Mouse (Mus musculus) neural tube, embryonic 12.5 days (tissue): ENCODE data around the gene 5330417C22Rik. TPM values are rescaled to one million over a fixed set of nuclear protein-coding genes. Genes with fewer than 3 reads are reported as not detected.

Experiments
- ATAC-seq: fragments of 200-750 bp; cut with Nextera tagmentation; 2 replicates; pipeline ENCODE4 v1.8.0; 2017; ENCODE audit warnings: low read depth, mild to moderate bottlenecking, moderate TSS enrichment, moderate library complexity; ENCODE audit not compliant: low FRiP score
- H3K27ac ChIP-seq: fragments of 300-500 bp; sonication (generic); 2 replicates; pipeline ENCODE4 v1.5.1; 2016
- H3K27me3 ChIP-seq: fragments of 300-500 bp; sonication (generic); replicated peaks from 2 replicates; pipeline ENCODE4 v1.6.1; 2016; ENCODE audit warnings: mild to moderate bottlenecking
- H3K36me3 ChIP-seq: fragments of 300-500 bp; sonication (generic); 2 replicates; pipeline ENCODE4 v1.6.1; 2016; ENCODE audit warnings: mild to moderate bottlenecking
- H3K4me1 ChIP-seq: fragments of 300-500 bp; sonication (generic); 2 replicates; pipeline ENCODE4 v1.6.1; 2016
- H3K4me2 ChIP-seq: fragments of 300-500 bp; sonication (generic); replicated peaks from 2 replicates; pipeline ENCODE4 v1.6.1; 2016; ENCODE audit warnings: mild to moderate bottlenecking
- H3K4me3 ChIP-seq: fragments of 300-500 bp; sonication (generic); 2 replicates; pipeline ENCODE4 v1.5.1; 2016
- H3K9ac ChIP-seq: fragments of 300-500 bp; sonication (generic); 2 replicates; pipeline ENCODE4 v1.6.1; 2016; ENCODE audit warnings: mild to moderate bottlenecking
- H3K9me3 ChIP-seq: fragments of 300-500 bp; sonication (generic); 2 replicates; pipeline ENCODE4 v1.6.1; 2016; ENCODE audit warnings: mild to moderate bottlenecking
- WGBS: fragments of 180-500 bp; shearing (Covaris S2); methylation state at CpG from one replicate; pipeline ENCODE4 v1.1.7; 2016; 5-methylcytosine and 5-hydroxymethylcytosine counted together
- polyA plus RNA-seq: library from polyadenylated mRNA; unstranded; fragments of >200 nt; fragmentation: Nextera tagmentation; extraction: Ambion mirVana; gene quantifications from 2 replicates; pipeline ENCODE4 v1.2.1, GENCODE M21; 2016

5330417C22Rik gene
- polyA plus RNA-seq, 1 experiment from 2014 or later, result 4.6 TPM

- H3K27me3 ChIP-seq, result no peaks in the 10 kb centered on the region
- ATAC-seq, result no peak
- H3K27ac ChIP-seq, result no peak overlapping the region
- peak overlapping the region; percentile 42; the same call in 1 of the 2 replicates for H3K9ac ChIP-seq
- no peak overlapping the region for H3K4me3 ChIP-seq
- peaks cover 24% of the 10 kb centered on the region for H3K36me3 ChIP-seq
- peak overlapping the region; percentile 52 for H3K4me2 ChIP-seq
- WGBS, result 46% methylated on average over 6 of the region's 6 CpGs
- peaks cover 46% of the 10 kb centered on the region for H3K4me1 ChIP-seq
- no peaks in the 10 kb centered on the region for H3K9me3 ChIP-seq
These were observed 113.3 kb downstream of the 5330417C22Rik start for GRCm38 (mm10) chr3:108423006-108423405.

GRCm38 (mm10) chr3:108415831-108416223, 120.5 kb downstream of the 5330417C22Rik start:
- peak overlapping the region; percentile 75 for H3K27ac ChIP-seq

GRCm38 (mm10) chr3:108414857-108415830, 121.2 kb downstream of the 5330417C22Rik start, which contains the start of gene Celsr2:
Gene Celsr2, minus strand, starts transcription at chr3:108415552.
- H3K9me3 ChIP-seq, result peaks cover 8% of the 10 kb centered on the region
- peaks cover 42% of the 10 kb centered on the region for H3K4me1 ChIP-seq
- H3K27me3 ChIP-seq, result no peaks in the 10 kb centered on the region
- peak within 1 kb of the TSS; percentile 98 for H3K9ac ChIP-seq
- 4% methylated on average over 67 of the region's 67 CpGs for WGBS
- peak within 1 kb of the TSS; percentile 85 for H3K4me2 ChIP-seq
- H3K4me3 ChIP-seq, result peak within 1 kb of the TSS; percentile 92
- peaks cover 32% of the 10 kb centered on the region for H3K36me3 ChIP-seq
- ATAC-seq, result peak; percentile 10; the same call in 1 of the 2 replicates
- H3K27ac ChIP-seq, result peak within 1 kb of the TSS; percentile 75

More at GRCm38 (mm10) chr3:108415831-108416223, 120.5 kb downstream of the 5330417C22Rik start:
- peaks cover 32% of the 10 kb centered on the region for H3K36me3 ChIP-seq
- H3K9ac ChIP-seq, result peak overlapping the region; percentile 98
- H3K4me1 ChIP-seq, result peaks cover 36% of the 10 kb centered on the region
- no peaks in the 10 kb centered on the region for H3K27me3 ChIP-seq
- WGBS, result under 1% methylated on average over 48 of the region's 48 CpGs
- peak overlapping the region; percentile 92 for H3K4me3 ChIP-seq
- H3K9me3 ChIP-seq, result peaks cover 8% of the 10 kb centered on the region
- H3K4me2 ChIP-seq, result peak overlapping the region; percentile 85
- ATAC-seq, result peak; percentile 75

GRCm38 (mm10) chr3:108413634-108414360, 122.5 kb downstream of the 5330417C22Rik start:
- H3K27ac ChIP-seq, result no peak overlapping the region
- H3K4me1 ChIP-seq, result peaks cover 56% of the 10 kb centered on the region
- no peaks in the 10 kb centered on the region for H3K27me3 ChIP-seq
- H3K4me2 ChIP-seq, result peak overlapping the region; percentile 85
- H3K4me3 ChIP-seq, result peak overlapping the region; percentile 92
- no peak for ATAC-seq
- H3K36me3 ChIP-seq, result peaks cover 43% of the 10 kb centered on the region
- H3K9ac ChIP-seq, result peak overlapping the region; percentile 98; the same call in 1 of the 2 replicates
- H3K9me3 ChIP-seq, result peaks cover 8% of the 10 kb centered on the region
- 97% methylated on average over 35 of the region's 35 CpGs for WGBS

- 45% methylated on average over 8 of the region's 8 CpGs for WGBS
- Histone ChIP-seq H3K27me3 (no peaks in the 10 kb centered on the region), H3K9ac (peak overlapping the region; percentile 81), H3K4me3 (peak overlapping the region; percentile 44), H3K9me3 (peaks cover 8% of the 10 kb centered on the region), H3K36me3 (peaks cover 63% of the 10 kb centered on the region), H3K4me1 (peaks cover 71% of the 10 kb centered on the region), H3K4me2 (peak overlapping the region; percentile 92), H3K27ac (peak overlapping the region; percentile 78)
- ATAC-seq, result peak; percentile 53
These were observed 124.6 kb downstream of the 5330417C22Rik start for GRCm38 (mm10) chr3:108411754-108412121.

GRCm38 (mm10) chr3:108411026-108411753, 125.1 kb downstream of the 5330417C22Rik start:
- H3K9me3 ChIP-seq, result peaks cover 8% of the 10 kb centered on the region

GRCm38 (mm10) chr3:108410359-108410714, 126.0 kb downstream of the 5330417C22Rik start:
- 6% methylated on average over 5 of the region's 5 CpGs for WGBS
- Histone ChIP-seq H3K27me3 (no peaks in the 10 kb centered on the region), H3K4me3 (peak overlapping the region; percentile 44), H3K4me1 (peaks cover 85% of the 10 kb centered on the region), H3K36me3 (peaks cover 70% of the 10 kb centered on the region), H3K9ac (peak overlapping the region; percentile 81), H3K9me3 (peaks cover 8% of the 10 kb centered on the region), H3K4me2 (peak overlapping the region; percentile 92), H3K27ac (peak overlapping the region; percentile 78)
- peak; percentile 39 for ATAC-seq

More at GRCm38 (mm10) chr3:108411026-108411753, 125.1 kb downstream of the 5330417C22Rik start:
- Histone ChIP-seq H3K36me3 (peaks cover 68% of the 10 kb centered on the region), H3K9ac (peak overlapping the region; percentile 81), H3K27ac (peak overlapping the region; percentile 78), H3K27me3 (no peaks in the 10 kb centered on the region), H3K4me1 (peaks cover 77% of the 10 kb centered on the region), H3K4me3 (peak overlapping the region; percentile 44), H3K4me2 (peak overlapping the region; percentile 92)
- 32% methylated on average over 5 of the region's 5 CpGs for WGBS
- no peak for ATAC-seq

- ATAC-seq, result no peak
- H3K9ac ChIP-seq, result peak overlapping the region; percentile 81
- peaks cover 75% of the 10 kb centered on the region for H3K36me3 ChIP-seq
- H3K4me1 ChIP-seq, result peaks cover 85% of the 10 kb centered on the region
- H3K9me3 ChIP-seq, result peaks cover 8% of the 10 kb centered on the region
- H3K4me3 ChIP-seq, result peak overlapping the region; percentile 44
- H3K4me2 ChIP-seq, result peak overlapping the region; percentile 92
- H3K27ac ChIP-seq, result peak overlapping the region; percentile 78
- 19% methylated on average over 8 of the region's 8 CpGs for WGBS
- H3K27me3 ChIP-seq, result no peaks in the 10 kb centered on the region
These were observed 126.5 kb downstream of the 5330417C22Rik start for GRCm38 (mm10) chr3:108409656-108410358.

- Histone ChIP-seq H3K27ac (no peak overlapping the region), H3K36me3 (peaks cover 75% of the 10 kb centered on the region), H3K27me3 (no peaks in the 10 kb centered on the region), H3K9ac (no peak overlapping the region), H3K4me3 (peak overlapping the region; percentile 7; the same call in 1 of the 2 replicates), H3K4me2 (peak overlapping the region; percentile 92), H3K9me3 (peaks cover 2% of the 10 kb centered on the region; the same call in 1 of the 2 replicates), H3K4me1 (peaks cover 83% of the 10 kb centered on the region)
- ATAC-seq, result no peak
- WGBS, result 92% methylated on average over 8 of the region's 8 CpGs
These were observed 127.8 kb downstream of the 5330417C22Rik start for GRCm38 (mm10) chr3:108408517-108409008.

GRCm38 (mm10) chr3:108406306-108406885, 129.9 kb downstream of the 5330417C22Rik start:
- peak overlapping the region; percentile 35; the same call in 1 of the 2 replicates for H3K9ac ChIP-seq
- peaks cover 76% of the 10 kb centered on the region for H3K4me1 ChIP-seq
- no peaks in the 10 kb centered on the region for H3K27me3 ChIP-seq
- peak overlapping the region; percentile 9; the same call in 1 of the 2 replicates for H3K27ac ChIP-seq
- H3K4me2 ChIP-seq, result peak overlapping the region; percentile 39
- WGBS, result 78% methylated on average over 24 of the region's 24 CpGs
- no peak for ATAC-seq
- no peak overlapping the region for H3K4me3 ChIP-seq
- peaks cover 73% of the 10 kb centered on the region for H3K36me3 ChIP-seq
- no peaks in the 10 kb centered on the region for H3K9me3 ChIP-seq
